Mouse (Mus musculus): ENCODE results near the gene Gm15093. TPM values are rescaled to one million over a fixed set of nuclear protein-coding genes. Genes with fewer than 3 reads are reported as not detected.
"Not testable (repeated sequence)": the region's sequence is repeated elsewhere in the genome, so short reads cannot be mapped to it uniquely, and the experiment has no call there.

The Gm15093 gene
- not detected in 2 replicates for polyA plus RNA-seq (2011; ENCODE audit: insufficient read depth, insufficient read length, low replicate concordance, missing spikeins)

- no CpG with 5 or more reads among the region's 1 CpGs for WGBS
- not testable (repeated sequence) for H3K4me1 ChIP-seq (ENCODE audit: control insufficient read depth, insufficient read depth, low read length); H3K27ac ChIP-seq (ENCODE audit: control insufficient read depth, insufficient read depth, low read depth, low read length, poor library complexity); H3K4me3 ChIP-seq (replicated peaks; ENCODE audit: control insufficient read depth, low read depth, low read length)
Measured at GRCm38 (mm10) chrX:149272077-149272476, at the start of gene Gm15093. Gene Gm15093, plus strand, starts transcription at chrX:149272377.

Other genes with a start within 250 kb of the Gm15093 start
- gene Ott, start 198.1 kb upstream of the Gm15093 start, polyA plus RNA-seq (2011; ENCODE audit: insufficient read depth, insufficient read length, low replicate concordance, missing spikeins): not detected in 2 replicates
- gene Gm15085, start 175.2 kb downstream of the Gm15093 start, polyA plus RNA-seq (2011; ENCODE audit: insufficient read depth, insufficient read length, low replicate concordance, missing spikeins): not detected in 2 replicates

Data from bone marrow, adult 2 months (tissue).